Mouse (Mus musculus): ENCODE results near the gene Fam219a.

- TF ChIP-seq CTCF (IDR thresholded peaks at IDR 0.05; ENCODE audit: borderline replicate concordance, insufficient read depth, low read depth, low read length) (no peak), POLR2A (IDR thresholded peaks at IDR 0.05; ENCODE audit: borderline replicate concordance, insufficient read depth, low read length) (no peak)
Observed at GRCm38 (mm10) chr4:41478751-41479455, 90.4 kb downstream of the Fam219a start.

Measured in cerebellum, adult 2 months (tissue).